Mouse (Mus musculus) T-helper 2 cell (primary cell): ENCODE measurements around the gene Bmp3.

Experiments
- in situ Hi-C: fragments of 300-600 bp; cut with MboI, MseI; formaldehyde crosslinking; loops from one replicate; pipeline ENCODE4 v1.15.1; 2025; ENCODE audit warnings: high pct_unique_total_duplicates

Bmp3 gene

DNA sequence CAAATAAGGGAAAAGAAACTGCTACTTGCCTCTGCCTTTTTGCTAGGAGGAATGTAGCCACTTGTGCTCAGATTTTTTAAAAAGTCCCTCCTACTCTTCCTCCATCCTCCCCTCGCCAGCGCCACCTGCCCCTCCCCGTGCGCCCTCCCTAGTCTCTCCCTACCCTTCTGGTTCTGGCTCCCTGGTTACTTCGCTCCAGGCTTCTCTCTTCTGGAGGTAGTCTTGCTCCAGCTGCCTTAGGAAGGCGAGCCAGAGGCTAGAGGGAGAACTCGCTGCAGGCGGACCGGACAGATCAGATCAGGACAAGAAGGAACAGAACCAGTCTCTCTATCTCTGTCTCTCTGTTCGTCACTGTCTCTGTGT, at the start of gene Bmp3:
TSS of gene Bmp3 (plus strand) at position 152 of the 363 bp plus-strand sequence.
- in situ Hi-C loops = no loop called here

DNA sequence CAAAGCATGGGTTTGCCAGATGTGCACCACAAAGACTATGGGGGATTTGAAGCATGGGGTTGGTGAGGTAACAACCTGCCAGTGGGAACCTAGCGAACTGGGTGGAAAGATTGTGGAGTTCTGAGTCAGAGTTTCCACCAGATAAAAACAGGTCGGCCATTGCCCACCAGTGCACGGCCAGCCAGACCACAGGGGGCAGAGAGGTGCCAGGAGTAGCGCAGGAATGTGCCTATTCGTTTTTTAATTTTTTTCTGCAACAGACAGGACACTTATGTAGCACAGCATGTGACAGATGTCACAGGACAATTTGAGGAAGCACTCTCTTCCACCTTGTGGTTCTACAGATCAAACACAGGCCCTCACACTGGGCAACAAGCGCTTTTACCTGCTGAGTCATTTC, 49.5 kb upstream of the Bmp3 start:
- in situ Hi-C loops = no loop called here

DNA sequence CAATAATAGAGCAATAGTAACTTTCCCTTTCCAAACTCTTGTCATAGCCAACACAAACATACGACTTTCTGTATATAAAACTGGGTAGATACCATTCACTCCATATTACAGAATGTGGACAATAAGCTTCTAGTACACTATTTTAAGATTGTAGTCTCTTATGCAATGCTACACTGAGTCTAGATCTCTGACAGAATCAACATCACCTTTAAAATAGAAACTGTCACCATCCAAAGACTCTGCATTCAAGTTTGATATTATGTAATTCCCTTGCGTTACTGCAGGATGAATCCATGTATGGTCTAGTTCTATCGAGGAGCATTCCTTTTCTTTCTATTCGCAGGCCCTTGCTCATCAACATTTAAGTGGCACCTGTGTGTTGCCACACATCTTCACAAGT, 47.7 kb upstream of the Bmp3 start:
- in situ Hi-C loops = no loop called here

DNA sequence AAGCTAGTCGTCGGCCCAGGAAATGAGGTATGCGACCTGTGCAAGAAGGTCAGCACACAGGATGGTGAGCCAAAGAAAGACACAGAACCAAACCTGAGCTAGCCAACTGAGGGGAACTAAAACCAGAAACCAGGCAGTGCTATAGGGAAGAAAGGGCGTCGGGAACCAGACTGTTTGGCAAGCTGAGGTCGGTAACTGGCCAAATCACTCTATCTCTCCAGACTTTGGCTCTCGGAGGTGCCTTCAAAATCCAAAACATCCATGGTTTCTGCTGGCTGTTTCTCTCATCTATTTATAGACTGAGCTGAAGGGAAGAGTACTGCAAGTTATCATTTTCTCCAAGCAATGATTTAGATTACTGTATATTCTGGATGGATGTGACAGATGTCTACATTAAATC, 47.2 kb upstream of the Bmp3 start:
- in situ Hi-C loops = no loop called here

DNA sequence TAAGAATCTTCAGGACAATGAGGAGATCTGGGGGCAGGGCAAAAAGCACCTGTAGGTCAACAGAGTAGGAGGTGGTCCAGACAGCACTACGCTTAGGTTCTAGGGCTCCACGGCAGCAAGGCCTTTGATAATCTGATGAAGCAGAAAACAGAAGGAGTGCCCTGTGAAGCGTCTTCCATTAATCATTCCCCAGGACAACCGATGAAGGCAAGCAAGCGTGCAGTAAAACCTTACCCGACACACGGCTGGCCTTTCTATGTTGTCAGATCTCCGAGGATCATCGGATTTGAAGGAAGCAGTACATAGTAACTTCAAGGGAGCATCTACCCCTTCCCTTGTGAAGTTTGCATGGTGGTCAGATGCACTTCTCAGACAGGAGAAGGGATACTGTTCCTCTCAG, 46.3 kb upstream of the Bmp3 start:
- in situ Hi-C loops = no loop called here

DNA sequence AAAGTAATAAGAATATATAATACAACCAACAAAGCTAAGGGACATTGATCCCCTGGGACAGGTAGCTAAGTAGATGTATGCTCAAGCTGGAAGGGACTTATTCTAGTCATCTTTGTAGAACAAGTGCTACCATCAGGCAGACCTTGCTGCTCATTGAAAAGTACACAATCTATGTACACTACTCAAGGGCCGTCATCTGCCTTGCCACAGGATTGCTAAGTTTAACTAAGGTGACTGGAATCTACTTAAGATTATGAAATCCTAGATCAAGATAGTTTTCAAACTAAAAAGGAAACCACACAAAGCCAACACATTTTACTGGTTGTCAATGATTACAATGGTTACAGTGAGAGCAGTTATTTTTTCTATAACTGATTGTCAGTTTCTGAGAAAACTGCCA, 41.8 kb upstream of the Bmp3 start:
- in situ Hi-C loops = no loop called here

DNA sequence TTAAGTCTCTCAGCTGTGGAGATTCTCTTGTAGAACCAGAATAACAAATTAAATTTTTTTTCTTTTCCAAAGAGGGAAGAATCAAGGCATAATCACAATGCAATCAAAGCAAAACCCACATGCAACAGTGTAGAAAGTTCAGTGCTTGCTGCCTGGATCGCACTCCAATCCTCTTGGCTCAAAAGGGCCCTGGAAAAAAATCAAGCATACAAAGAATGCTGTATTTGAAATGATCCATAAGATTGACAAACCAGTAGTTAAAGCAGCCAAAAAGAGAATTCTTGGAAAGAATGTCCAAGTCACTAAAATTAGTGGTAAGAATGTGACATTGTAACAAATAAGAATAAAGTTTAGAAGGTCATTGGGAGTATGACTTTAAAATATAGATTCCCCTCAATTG, 38.9 kb upstream of the Bmp3 start:
- in situ Hi-C loops = no loop called here

DNA sequence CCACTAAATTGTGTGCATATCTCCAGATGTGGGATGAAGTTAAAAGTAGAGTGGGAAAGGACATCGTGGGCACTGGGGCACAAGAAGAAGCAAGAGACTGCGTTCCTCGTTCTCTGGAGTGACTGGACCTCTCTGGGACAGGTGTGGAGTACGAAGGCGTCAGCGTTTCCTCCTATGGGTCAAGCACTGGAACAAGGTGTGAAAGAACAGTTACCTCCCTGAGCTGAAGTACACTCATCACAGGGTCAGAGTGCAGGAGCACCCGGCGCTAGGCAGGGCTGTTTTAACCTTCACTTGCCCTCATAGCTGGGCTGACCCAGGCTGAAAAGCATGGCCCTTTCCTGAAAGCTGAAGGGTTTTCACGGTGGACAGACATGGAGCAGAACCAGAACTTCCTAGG, 20.5 kb upstream of the Bmp3 start:
- in situ Hi-C loops = no loop called here

DNA sequence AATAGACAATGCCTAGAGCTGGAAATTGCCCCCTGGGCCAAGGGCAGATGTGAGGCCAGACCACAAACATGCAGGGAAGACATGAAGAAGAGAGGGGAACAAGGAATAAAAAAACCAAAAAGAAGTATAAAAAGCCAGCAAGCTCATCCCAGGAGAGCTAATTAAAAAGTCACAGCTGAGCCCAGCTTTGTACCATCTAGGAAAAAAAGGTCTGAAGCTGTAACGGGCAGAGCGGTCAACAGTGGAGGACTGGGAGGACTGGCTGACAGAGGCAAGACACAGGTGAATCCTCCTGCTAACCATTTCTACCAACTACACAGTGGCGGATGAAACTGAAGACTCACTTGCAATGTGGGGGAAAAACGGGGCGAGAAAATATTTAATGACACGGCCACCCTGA, 19.9 kb upstream of the Bmp3 start:
- in situ Hi-C loops = no loop called here

DNA sequence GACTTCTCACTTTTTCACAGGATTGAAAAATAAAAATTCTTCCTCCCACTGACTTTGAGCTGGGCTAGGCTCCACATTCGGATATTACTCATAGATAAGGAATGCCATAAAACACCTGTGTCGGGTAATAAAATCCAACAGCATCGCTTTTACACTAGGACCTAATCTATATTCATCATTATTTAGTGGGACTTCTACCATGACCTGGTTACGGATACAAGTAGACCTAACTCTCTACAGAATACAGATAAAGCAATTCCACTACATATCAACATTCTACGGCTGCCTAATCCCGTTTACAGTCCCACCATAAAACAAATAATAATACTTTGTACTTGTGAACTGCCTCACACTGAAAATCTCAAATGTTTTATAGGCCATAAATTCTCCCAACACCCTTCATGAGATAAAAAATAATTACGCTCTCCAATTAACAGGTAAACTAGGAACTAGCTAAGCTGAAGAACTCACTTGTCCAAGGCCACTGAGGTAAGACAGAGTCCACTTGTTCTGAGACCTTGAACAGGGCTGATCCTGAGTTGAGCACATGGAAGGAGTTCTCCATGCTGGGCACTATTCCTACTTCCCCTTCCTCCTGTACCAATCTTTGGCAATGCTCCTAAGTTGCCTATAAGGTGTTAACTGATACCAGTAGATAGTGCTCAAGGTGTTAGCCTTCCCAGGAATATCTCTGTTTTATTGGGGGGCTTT, 11.5 kb upstream of the Bmp3 start:
- in situ Hi-C loops = no loop called here

DNA sequence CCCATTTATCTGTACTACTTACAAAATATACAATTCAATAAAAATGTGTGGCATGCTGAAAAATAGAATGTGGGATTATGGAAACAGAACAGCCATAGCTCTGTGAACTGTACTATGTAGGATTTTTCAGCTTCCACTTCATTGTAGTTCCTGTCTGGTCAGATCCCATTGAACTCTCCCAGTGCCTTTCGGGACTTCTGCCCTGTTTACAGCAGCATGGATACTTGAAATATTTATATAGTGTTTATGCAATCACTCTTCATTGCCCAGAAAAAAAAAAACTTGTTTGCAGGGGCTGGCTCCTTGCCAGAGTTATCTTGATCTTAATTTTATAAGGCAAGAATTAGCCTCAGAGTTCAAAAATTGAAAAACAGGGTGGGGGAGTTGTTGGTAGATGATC, 9.6 kb upstream of the Bmp3 start:
- in situ Hi-C loops = no loop called here

DNA sequence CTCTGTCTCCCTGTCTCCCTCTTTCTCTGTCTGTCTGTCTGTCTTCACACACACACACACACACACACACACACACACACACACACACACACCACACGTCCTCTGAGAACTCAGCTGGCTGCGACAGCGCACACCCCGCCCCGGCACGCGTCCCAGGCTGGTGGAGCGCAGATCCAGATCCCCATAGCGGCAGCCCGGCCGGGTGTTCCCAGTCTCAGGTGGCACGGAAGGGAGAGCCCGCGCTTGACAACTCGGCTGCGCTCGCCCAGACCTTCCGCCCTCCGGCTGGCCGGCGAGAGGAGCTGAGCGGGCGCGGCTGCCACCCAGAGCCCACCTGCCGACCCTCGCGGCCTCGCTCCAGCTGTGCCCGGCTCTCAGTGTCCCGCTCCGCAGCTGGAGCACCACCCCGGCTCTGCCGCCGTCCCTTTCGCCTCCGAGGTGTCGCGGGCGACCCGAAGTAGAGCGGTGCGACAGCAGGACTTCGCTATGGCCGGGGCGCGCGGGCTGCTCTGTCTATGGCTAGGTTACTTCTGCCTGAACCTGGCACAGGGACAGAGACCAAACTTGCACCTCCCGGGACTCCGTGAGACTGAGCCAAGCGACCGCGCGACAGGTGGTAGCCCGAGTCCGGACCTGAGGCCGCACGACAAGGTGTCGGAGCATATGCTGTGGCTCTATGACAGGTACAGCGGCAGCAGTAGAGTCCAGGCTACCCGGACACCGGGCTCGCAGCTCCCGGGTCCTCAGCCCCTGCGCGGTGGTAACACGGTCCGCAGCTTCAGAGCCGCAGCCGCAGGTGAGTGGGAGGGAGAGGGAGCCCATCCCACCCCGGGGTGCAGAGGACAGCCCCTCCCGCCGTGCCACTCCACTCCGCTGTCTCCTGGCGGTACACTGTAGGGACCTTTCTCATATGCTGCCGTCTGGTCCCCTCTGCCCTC, 681 bp downstream of the Bmp3 start:
- in situ Hi-C loops = no loop called here

DNA sequence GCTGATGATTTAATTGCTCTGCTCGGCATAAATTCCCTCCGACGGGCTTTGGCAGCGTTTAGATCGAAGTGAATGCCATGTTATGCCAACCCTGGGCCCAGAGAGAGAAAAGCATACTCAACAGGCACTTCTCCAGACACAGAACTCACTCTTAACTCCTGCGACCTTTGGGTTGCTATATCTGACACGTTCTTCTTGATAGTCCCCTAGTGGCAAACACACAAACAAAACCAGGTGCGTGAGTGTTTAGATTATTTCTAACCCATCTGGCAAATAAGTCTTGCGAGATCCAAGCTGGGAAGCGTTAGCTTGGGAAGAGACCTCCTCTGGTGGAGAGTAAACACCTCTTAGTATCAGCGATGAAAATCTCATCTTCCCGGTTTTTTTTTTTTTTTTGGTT, 1.5 kb downstream of the Bmp3 start:
- in situ Hi-C loops = no loop called here

DNA sequence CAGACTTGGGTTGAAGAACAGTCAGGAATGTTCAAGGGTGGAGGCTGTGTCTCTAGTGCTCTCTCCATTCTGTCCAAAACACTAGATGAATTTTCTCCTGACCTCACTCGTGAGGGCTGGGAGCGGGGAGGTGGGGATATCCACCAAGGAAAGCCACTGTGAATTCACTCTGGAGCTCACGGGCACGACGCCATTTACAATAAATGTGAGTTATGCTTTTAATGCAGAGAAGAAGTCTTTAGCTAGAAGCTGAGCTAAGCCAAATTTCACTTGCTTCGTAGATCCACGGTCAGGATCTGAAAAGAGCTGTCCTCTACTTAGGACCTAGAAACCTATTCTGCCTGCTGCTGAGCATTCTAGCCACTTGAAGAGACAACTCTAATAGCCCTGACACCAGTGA, 2.1 kb downstream of the Bmp3 start:
- in situ Hi-C loops = no loop called here

DNA sequence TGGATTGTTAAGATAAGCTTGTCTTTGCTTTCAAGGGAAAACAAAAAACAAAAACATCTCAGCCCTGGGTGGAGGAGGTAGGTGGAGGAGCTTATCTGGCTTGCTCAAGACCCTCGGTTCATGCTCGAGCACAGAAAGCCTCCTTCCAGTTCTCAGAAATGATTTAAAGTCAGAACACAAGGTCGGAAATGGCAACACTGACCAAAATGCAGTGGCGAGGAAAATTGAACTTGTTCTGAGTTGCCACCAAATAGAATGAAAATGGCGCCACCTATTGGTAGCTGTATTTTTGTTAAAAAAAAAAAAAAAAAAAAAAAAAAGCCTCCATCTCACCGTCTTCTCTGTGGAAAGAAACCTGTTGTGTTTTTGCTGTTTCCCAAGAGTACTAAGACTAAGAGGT, 9.7 kb downstream of the Bmp3 start:
- in situ Hi-C loops = loop anchor here (10.0 kb wide), 1 partner anchor 509 kb away; no protein-coding TSS in a partner anchor

DNA sequence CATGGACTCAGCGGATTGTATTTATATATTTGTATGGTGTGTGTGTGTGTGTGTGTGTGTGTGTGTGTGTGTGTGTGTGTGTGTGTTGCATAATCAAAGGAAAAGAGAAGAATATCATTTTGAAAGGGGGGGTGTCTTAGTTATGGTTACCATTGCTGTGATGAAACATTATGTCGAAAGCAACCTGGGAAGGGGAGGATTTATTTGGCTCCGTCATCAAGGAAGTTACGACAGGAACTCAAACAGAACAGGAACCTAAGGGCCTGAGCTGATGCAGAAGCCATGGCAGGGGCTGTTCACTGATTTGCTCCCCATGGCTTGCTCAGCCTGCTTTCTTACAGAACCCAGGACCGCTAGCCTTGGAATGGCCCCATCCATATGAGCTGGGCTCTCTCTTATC, 10.9 kb downstream of the Bmp3 start:
- in situ Hi-C loops = loop anchor here (10.0 kb wide), 1 partner anchor 510 kb away; no protein-coding TSS in a partner anchor

DNA sequence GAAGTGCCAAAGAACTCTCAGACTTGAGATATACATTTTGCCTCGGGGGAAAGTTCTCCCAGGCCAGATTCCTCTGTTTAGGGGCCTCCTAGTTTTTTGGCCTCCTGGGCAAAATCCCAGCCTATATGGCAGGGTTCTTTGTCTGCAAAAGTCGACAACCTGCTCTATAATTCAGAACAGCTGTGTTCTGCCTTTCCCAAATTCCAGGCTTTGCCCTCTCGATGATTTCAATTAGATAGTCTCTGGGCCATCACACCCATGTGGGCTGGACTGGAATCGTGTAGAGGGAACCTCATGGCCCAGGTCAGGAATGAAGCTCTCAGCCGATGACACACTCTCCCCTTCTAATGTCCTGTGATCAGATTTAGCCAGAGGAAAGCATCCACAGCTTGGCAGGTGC, 21.8 kb downstream of the Bmp3 start:
- in situ Hi-C loops = no loop called here

DNA sequence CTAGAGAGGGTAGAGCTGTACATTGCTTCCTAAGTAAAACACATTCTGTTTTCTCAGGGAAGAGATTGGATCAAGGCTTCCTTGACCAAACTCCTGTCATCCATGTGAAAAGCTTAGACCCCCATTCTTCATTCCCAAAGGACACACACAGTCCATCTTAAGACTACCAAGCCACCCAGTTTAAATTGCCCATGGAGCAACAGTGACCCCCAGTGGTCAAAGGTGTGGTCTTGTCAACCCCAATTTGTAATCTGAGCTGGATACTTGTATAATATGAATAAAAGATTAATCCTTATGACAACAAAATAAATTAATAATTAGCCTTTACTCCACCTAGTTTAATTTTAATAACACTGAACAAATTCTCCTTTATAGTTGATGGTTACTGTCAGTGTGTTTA, 24.7 kb downstream of the Bmp3 start:
- in situ Hi-C loops = no loop called here

DNA sequence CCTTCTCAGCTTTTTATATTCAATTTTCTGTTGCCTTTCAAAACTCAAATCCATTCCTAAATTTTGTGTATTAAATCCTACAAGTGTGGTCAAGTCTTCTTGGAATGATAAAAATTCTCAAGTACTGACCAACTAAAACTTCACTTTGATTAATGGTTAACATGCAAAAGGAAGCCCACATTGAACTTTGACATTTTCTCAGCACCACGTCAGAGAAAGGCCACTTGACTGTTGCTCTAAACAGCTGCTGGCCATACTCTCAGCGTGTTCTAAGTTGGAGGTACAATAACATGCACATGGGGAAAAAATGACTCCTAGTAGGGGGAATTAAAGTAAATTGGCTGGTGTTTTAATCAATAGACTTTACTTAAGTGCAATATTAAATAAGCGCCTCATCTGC, 27.9 kb downstream of the Bmp3 start:
- in situ Hi-C loops = no loop called here

DNA sequence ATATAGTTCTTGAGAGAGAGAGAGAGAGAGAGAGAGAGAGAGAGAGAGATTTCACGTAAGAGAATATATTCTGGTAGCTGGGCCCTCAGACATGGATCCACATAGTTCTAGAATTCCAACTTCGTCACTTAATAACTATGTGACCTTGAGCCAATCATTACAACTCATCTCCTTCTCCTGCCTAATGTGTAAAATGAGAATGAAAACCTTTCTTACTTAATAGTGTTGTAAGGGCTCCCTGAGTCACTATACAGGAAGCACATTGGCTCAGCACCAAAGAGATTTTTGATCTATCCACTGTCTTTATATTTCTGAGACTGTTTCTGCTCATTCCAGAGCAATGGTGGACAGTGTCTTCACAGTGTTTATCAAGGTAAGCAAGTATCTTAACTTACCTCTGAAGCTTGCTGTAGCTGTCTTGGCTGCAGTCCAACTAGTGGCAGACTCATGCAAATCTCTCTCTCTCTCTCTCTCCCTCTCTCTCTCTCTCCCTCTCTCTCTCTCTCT, 36.4 kb downstream of the Bmp3 start:
- in situ Hi-C loops = no loop called here

DNA sequence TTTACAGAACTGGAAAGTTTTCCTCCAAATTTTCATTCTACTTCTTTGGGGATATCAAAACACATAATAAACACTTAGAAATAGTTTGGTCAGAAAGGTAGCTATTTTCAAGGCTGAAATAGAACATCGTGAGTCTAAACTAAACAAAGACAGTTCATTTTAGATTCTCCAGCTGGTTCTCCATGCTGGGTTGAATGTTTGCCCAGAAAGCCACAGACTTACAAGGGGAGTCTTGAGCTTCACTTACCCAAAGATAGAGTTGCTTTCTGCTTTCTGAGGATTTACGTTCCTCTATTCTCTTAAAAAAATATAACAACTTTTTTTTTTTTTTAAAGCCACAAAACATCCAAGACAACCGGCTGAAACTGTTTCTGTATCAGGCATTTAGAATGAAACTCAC, 40.1 kb downstream of the Bmp3 start:
- in situ Hi-C loops = no loop called here

DNA sequence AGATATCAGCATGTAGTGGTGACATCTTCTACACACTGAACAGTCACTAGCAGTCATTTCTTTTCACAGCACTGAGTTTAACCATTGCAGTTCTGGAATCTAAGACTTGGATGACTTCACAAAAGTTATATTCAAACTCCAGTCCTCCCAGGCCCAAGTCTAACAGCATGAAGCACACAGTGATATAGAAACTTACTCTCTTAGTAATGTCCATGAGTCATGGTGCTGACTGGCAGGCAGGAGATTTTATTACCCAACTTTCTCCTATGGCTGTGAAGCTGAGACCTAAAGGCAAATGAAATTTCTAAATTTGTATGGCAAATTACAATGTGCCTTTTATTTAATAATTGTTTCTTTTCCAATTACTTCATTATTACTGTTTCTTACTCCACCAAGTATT, 43.7 kb downstream of the Bmp3 start:
- in situ Hi-C loops = no loop called here

DNA sequence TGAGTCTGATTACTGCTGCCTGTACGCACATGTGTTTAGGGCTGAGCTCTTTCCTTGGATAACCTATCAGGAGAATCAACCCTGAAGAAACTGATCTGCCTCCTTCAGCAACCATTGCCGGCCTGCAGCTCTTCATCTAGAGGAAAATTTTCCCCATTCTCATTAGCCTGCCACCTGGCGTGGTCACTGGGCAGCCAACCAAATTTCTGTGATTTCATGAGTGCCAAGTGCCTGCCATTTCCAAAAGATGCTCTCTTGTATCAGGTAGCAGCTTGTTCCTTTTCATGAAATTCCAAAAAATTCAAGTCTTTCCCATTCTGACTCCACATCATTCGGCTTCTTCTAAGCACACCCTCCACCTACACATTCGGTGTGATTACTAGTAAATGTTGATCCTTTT, 46.7 kb downstream of the Bmp3 start:
- in situ Hi-C loops = no loop called here
